Mouse (Mus musculus): ENCODE results near the gene Cradd. TPM values are rescaled to one million over a fixed set of nuclear protein-coding genes. Genes with fewer than 3 reads are reported as not detected.

Cradd gene
- polyA plus RNA-seq, 1 experiment from 2014 or later, result 10.4 TPM

DNA sequence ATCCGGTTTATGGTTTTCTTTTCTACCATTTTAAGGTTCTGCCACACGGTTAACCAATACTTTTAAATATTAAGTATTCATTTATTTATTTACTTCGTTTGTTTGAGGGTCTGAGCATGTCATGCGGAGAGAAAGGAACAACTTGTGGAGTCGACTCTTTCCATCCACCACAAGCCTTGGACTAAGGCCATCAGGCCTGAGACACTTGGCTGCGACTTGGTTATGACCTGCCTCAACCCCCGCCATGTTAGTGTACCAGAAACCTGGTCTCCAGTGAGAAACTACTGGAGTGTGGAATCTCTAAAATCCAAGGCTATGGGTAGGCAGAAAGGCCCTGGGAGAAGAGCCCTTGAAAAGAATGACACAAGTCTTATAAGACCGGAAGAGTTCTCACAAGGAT lies 30.7 kb downstream of the Cradd start:
- WGBS, result 94% methylated on average over 8 of the region's 8 CpGs
- Histone ChIP-seq H3K27ac (replicated peaks; ENCODE audit: low read depth, low read length) (no peak overlapping the region), H3K4me3 (ENCODE audit: low read depth, low read length) (no peak overlapping the region), H3K9me3 (ENCODE audit: control insufficient read depth, low read length) (no peaks in the 10 kb centered on the region), H3K9ac (ENCODE audit: low read depth, low read length) (no peak overlapping the region), H3K27me3 (replicated peaks; ENCODE audit: control insufficient read depth, insufficient read depth, low read length) (no peaks in the 10 kb centered on the region), H3K4me1 (ENCODE audit: control insufficient read depth, insufficient read depth, low read length) (peaks cover 15% of the 10 kb centered on the region; the same call in 1 of the 2 replicates), H3K4me2 (ENCODE audit: low read depth, low read length) (no peak overlapping the region), H3K36me3 (ENCODE audit: control insufficient read depth, insufficient read depth, low read length) (no peaks in the 10 kb centered on the region)
- ATAC-seq (ENCODE audit: low read depth), result no peak
- DNase-seq (ENCODE audit: low spot score), result no peak

- DNase-seq (ENCODE audit: low spot score), result no peak
- no peak overlapping the region for H3K4me2 ChIP-seq (ENCODE audit: low read depth, low read length)
- H3K27ac ChIP-seq (replicated peaks; ENCODE audit: low read depth, low read length), result no peak overlapping the region
- H3K9me3 ChIP-seq (ENCODE audit: control insufficient read depth, low read length), result no peaks in the 10 kb centered on the region
- WGBS, result 89% methylated on average over 5 of the region's 5 CpGs
- no peak overlapping the region for H3K9ac ChIP-seq (ENCODE audit: low read depth, low read length)
- no peak overlapping the region for H3K4me3 ChIP-seq (ENCODE audit: low read depth, low read length)
- no peaks in the 10 kb centered on the region for H3K27me3 ChIP-seq (replicated peaks; ENCODE audit: control insufficient read depth, insufficient read depth, low read length)
- no peak for ATAC-seq (ENCODE audit: low read depth)
- H3K36me3 ChIP-seq (ENCODE audit: control insufficient read depth, insufficient read depth, low read length), result no peaks in the 10 kb centered on the region
- H3K4me1 ChIP-seq (ENCODE audit: control insufficient read depth, insufficient read depth, low read length), result peaks cover 8% of the 10 kb centered on the region; the same call in 1 of the 2 replicates
Measured at GRCm38 (mm10) chr10:95292269-95292668, 31.7 kb downstream of the Cradd start.

GRCm38 (mm10) chr10:95291133-95291876 lies 32.6 kb downstream of the Cradd start:
- Histone ChIP-seq H3K9me3 (ENCODE audit: control insufficient read depth, low read length) (no peaks in the 10 kb centered on the region), H3K27me3 (replicated peaks; ENCODE audit: control insufficient read depth, insufficient read depth, low read length) (no peaks in the 10 kb centered on the region), H3K4me1 (ENCODE audit: control insufficient read depth, insufficient read depth, low read length) (no peaks in the 10 kb centered on the region; the same call in 1 of the 2 replicates), H3K36me3 (ENCODE audit: control insufficient read depth, insufficient read depth, low read length) (no peaks in the 10 kb centered on the region), H3K27ac (replicated peaks; ENCODE audit: low read depth, low read length) (no peak overlapping the region), H3K4me3 (ENCODE audit: low read depth, low read length) (no peak overlapping the region), H3K4me2 (ENCODE audit: low read depth, low read length) (no peak overlapping the region), H3K9ac (ENCODE audit: low read depth, low read length) (no peak overlapping the region)
- WGBS, result 81% methylated on average over 13 of the region's 13 CpGs
- DNase-seq (ENCODE audit: low spot score), result no peak
- ATAC-seq (ENCODE audit: low read depth), result no peak

GRCm38 (mm10) chr10:95289819-95290218 lies 34.1 kb downstream of the Cradd start:
- DNase-seq (ENCODE audit: low spot score), result no peak
- Histone ChIP-seq H3K9me3 (ENCODE audit: control insufficient read depth, low read length) (no peaks in the 10 kb centered on the region), H3K9ac (ENCODE audit: low read depth, low read length) (no peak overlapping the region), H3K4me2 (ENCODE audit: low read depth, low read length) (no peak overlapping the region), H3K4me3 (ENCODE audit: low read depth, low read length) (no peak overlapping the region), H3K36me3 (ENCODE audit: control insufficient read depth, insufficient read depth, low read length) (no peaks in the 10 kb centered on the region), H3K27me3 (replicated peaks; ENCODE audit: control insufficient read depth, insufficient read depth, low read length) (no peaks in the 10 kb centered on the region), H3K4me1 (ENCODE audit: control insufficient read depth, insufficient read depth, low read length) (no peaks in the 10 kb centered on the region), H3K27ac (replicated peaks; ENCODE audit: low read depth, low read length) (no peak overlapping the region)
- no peak for ATAC-seq (ENCODE audit: low read depth)
- WGBS, result 79% methylated on average over 8 of the region's 8 CpGs

DNA sequence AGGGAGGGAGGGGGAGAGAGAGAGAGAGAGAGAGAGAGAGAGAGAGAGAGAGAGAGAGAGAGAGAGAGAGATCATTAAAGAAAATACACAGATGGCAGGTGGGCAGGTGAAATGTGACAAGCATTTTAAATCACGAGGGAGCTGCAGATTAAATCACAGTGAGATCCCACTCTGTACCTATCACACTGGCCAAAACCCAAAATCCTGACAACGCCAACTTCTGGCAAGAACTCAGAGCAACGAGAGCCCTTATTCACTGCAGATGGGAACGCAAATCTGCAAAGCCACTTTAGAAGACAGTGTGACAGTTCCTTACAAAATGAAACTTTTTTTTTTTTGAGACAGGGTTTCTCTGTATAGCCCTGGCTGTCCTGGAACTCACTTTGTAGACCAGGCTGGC lies 35.7 kb downstream of the Cradd start:
- Histone ChIP-seq H3K4me2 (ENCODE audit: low read depth, low read length) (no peak overlapping the region), H3K9me3 (ENCODE audit: control insufficient read depth, low read length) (no peaks in the 10 kb centered on the region), H3K4me3 (ENCODE audit: low read depth, low read length) (no peak overlapping the region), H3K36me3 (ENCODE audit: control insufficient read depth, insufficient read depth, low read length) (no peaks in the 10 kb centered on the region), H3K27ac (replicated peaks; ENCODE audit: low read depth, low read length) (no peak overlapping the region), H3K9ac (ENCODE audit: low read depth, low read length) (no peak overlapping the region), H3K27me3 (replicated peaks; ENCODE audit: control insufficient read depth, insufficient read depth, low read length) (no peaks in the 10 kb centered on the region), H3K4me1 (ENCODE audit: control insufficient read depth, insufficient read depth, low read length) (no peaks in the 10 kb centered on the region)
- DNase-seq (ENCODE audit: low spot score), result no peak
- WGBS, result 73% methylated on average over 4 of the region's 4 CpGs
- no peak for ATAC-seq (ENCODE audit: low read depth)

GRCm38 (mm10) chr10:95287351-95287750 lies 36.6 kb downstream of the Cradd start:
- no peaks in the 10 kb centered on the region for H3K9me3 ChIP-seq (ENCODE audit: control insufficient read depth, low read length)
- no peak for ATAC-seq (ENCODE audit: low read depth)
- no peak overlapping the region for H3K9ac ChIP-seq (ENCODE audit: low read depth, low read length)
- 81% methylated on average over 8 of the region's 8 CpGs for WGBS
- H3K4me3 ChIP-seq (ENCODE audit: low read depth, low read length), result no peak overlapping the region
- no peaks in the 10 kb centered on the region for H3K36me3 ChIP-seq (ENCODE audit: control insufficient read depth, insufficient read depth, low read length)
- H3K4me1 ChIP-seq (ENCODE audit: control insufficient read depth, insufficient read depth, low read length), result no peaks in the 10 kb centered on the region
- H3K27ac ChIP-seq (replicated peaks; ENCODE audit: low read depth, low read length), result no peak overlapping the region
- no peak overlapping the region for H3K4me2 ChIP-seq (ENCODE audit: low read depth, low read length)
- no peak for DNase-seq (ENCODE audit: low spot score)
- H3K27me3 ChIP-seq (replicated peaks; ENCODE audit: control insufficient read depth, insufficient read depth, low read length), result no peaks in the 10 kb centered on the region

DNA sequence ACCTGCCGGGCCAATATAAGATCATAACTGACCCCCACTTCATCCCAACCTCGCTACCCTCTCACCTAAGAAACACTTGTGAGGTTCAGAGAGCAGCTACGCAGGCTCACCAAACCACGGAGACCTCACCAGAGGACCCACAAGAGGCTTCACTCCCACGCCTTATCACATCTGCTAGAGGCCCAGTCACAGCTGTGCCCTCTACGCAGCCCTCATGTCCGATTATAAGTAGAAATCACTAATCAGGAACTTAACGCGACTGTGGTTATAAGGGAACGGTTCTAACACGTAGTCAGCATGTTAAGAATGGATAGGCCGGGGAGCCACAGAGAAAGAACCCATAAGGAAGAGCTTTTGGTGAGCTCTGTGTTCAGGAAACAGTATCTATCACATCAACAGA lies 40.5 kb downstream of the Cradd start:
- Histone ChIP-seq H3K4me2 (ENCODE audit: low read depth, low read length) (no peak overlapping the region), H3K9me3 (ENCODE audit: control insufficient read depth, low read length) (no peaks in the 10 kb centered on the region), H3K4me1 (ENCODE audit: control insufficient read depth, insufficient read depth, low read length) (no peaks in the 10 kb centered on the region), H3K27me3 (replicated peaks; ENCODE audit: control insufficient read depth, insufficient read depth, low read length) (no peaks in the 10 kb centered on the region), H3K36me3 (ENCODE audit: control insufficient read depth, insufficient read depth, low read length) (no peaks in the 10 kb centered on the region), H3K9ac (ENCODE audit: low read depth, low read length) (no peak overlapping the region), H3K27ac (replicated peaks; ENCODE audit: low read depth, low read length) (no peak overlapping the region), H3K4me3 (ENCODE audit: low read depth, low read length) (no peak overlapping the region)
- ATAC-seq (ENCODE audit: low read depth) (no peak), DNase-seq (ENCODE audit: low spot score) (no peak)
- 90% methylated on average over 12 of the region's 12 CpGs for WGBS

DNA sequence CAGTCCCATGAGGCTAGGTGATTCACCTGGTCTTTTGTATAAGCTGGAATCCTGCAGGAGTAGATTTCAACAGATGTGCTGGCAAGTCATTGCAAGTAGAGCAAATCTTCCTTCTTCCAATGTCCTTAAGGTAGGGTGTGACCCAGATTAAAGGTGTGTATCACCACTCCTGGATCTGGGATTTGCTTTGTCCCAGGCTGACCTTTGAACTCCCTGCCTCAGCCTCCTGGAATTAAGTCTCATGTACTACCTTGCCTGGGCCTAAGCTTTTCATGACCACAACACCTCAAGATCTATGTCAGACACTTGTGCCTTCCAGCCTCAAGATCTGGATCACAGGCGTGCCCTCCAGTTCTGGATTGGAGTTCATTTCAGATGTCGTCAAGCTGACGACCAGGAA lies 41.9 kb downstream of the Cradd start:
- H3K27ac ChIP-seq (replicated peaks; ENCODE audit: low read depth, low read length), result no peak overlapping the region

DNA sequence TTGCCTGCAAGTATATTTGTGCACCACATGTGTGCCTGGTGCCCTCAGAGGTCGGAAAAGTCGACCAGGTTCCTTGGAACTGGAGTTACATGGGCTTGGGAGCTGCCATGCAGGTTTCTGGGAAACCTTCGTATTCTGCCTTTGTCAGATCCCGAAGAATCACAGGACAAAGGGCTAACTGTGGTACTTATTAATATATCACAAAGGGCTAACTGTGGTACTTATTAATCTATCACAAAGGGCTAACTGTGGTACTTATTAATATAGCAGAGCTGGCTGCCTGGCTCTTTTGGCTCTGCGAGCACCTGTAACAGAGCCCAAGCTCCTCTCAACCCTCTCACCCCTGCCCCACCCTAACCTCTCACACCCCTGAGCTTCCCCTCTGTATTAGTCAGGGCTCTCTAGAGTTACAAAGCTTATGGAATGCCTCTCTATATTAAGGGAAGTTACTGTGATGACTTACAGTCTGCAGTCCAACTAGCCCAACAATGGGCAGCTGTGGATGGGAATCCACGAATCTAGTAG lies 42.4 kb downstream of the Cradd start:
- no peak for DNase-seq (ENCODE audit: low spot score)
- Histone ChIP-seq H3K27ac (replicated peaks; ENCODE audit: low read depth, low read length) (no peak overlapping the region), H3K4me3 (ENCODE audit: low read depth, low read length) (no peak overlapping the region), H3K9ac (ENCODE audit: low read depth, low read length) (no peak overlapping the region), H3K4me1 (ENCODE audit: control insufficient read depth, insufficient read depth, low read length) (no peaks in the 10 kb centered on the region), H3K36me3 (ENCODE audit: control insufficient read depth, insufficient read depth, low read length) (no peaks in the 10 kb centered on the region), H3K9me3 (ENCODE audit: control insufficient read depth, low read length) (no peaks in the 10 kb centered on the region), H3K27me3 (replicated peaks; ENCODE audit: control insufficient read depth, insufficient read depth, low read length) (no peaks in the 10 kb centered on the region), H3K4me2 (ENCODE audit: low read depth, low read length) (no peak overlapping the region)
- no peak for ATAC-seq (ENCODE audit: low read depth)
- whole genome bisulfite sequencing, result 70% methylated on average over 6 of the region's 6 CpGs

More for the DNA sequence above, 41.9 kb downstream of the Cradd start:
- Histone ChIP-seq H3K4me2 (ENCODE audit: low read depth, low read length) (no peak overlapping the region), H3K9me3 (ENCODE audit: control insufficient read depth, low read length) (no peaks in the 10 kb centered on the region), H3K4me1 (ENCODE audit: control insufficient read depth, insufficient read depth, low read length) (no peaks in the 10 kb centered on the region), H3K27me3 (replicated peaks; ENCODE audit: control insufficient read depth, insufficient read depth, low read length) (no peaks in the 10 kb centered on the region), H3K9ac (ENCODE audit: low read depth, low read length) (no peak overlapping the region), H3K36me3 (ENCODE audit: control insufficient read depth, insufficient read depth, low read length) (no peaks in the 10 kb centered on the region), H3K4me3 (ENCODE audit: low read depth, low read length) (no peak overlapping the region)
- ATAC-seq (ENCODE audit: low read depth) (no peak), DNase-seq (ENCODE audit: low spot score) (no peak)
- WGBS, result 81% methylated on average over 3 of the region's 3 CpGs

Data from embryonic facial prominence, embryonic 14.5 days (tissue).